ENCODE assay signal across 8 mouse cellular contexts in genomic region chr2:153225595-153225953, GRCm38 (mm10). TPM values are rescaled to one million over a fixed set of nuclear protein-coding genes. Genes with fewer than 3 reads are reported as not detected.
DNase-seq lines count a peak whose midpoint lies in the region; ATAC-seq and TF ChIP-seq lines count a peak whose summit lies in the region.

No protein-coding gene starts in this region.

- no peak for TF ChIP-seq EP300 in ES-Bruce4 (IDR thresholded peaks at IDR 0.05; ENCODE audit: insufficient read depth, low read depth, low read length)

- peaks cover 26% of the 10 kb centered on the region for H3K4me1 ChIP-seq in heart, embryonic 10.5 days
- no peaks in the 10 kb centered on the region for H3K4me1 ChIP-seq in ES-Bruce4 (ENCODE audit: control insufficient read depth, insufficient read depth, low read length)
- H3K4me1 ChIP-seq in forebrain, postnatal 0 days (ENCODE audit: insufficient read depth): peaks cover 4% of the 10 kb centered on the region; the same call in 1 of the 2 replicates

- peak overlapping the region; percentile 16; the same call in 1 of the 2 replicates for H3K27ac ChIP-seq in heart, embryonic 10.5 days
- no peak overlapping the region for H3K27ac ChIP-seq in ES-Bruce4 (ENCODE audit: insufficient read depth, low read length)
- peak overlapping the region; percentile 87 for H3K27ac ChIP-seq in forebrain, postnatal 0 days (ENCODE audit: low read depth, low read length)

- peak overlapping the region; percentile 74 for H3K4me2 ChIP-seq in forebrain, postnatal 0 days (ENCODE audit: low read depth)

- peak; percentile 54 for ATAC-seq in forebrain, postnatal 0 days
- ATAC-seq in megakaryocyte, adult 5-6 weeks (ENCODE audit: poor library complexity, severe bottlenecking): peak; percentile 13; the same call in 1 of the 2 replicates

- WGBS in heart, embryonic 10.5 days: 11% methylated on average over 3 of the region's 3 CpGs
- WGBS in forebrain, postnatal 0 days: 5% methylated on average over 3 of the region's 3 CpGs

- peak overlapping the region; percentile 82 for H3K9ac ChIP-seq in ES-Bruce4 (ENCODE audit: low read depth, poor library complexity, severe bottlenecking)
- H3K9ac ChIP-seq in forebrain, postnatal 0 days: peak overlapping the region; percentile 84

- no peak for TF ChIP-seq CTCF in ES-Bruce4 (IDR thresholded peaks at IDR 0.05; ENCODE audit: low read depth, low read length)
- TF ChIP-seq CTCF in forebrain, postnatal 0 days (IDR thresholded peaks at IDR 0.05; ENCODE audit: low read depth): no peak

- H3K36me3 ChIP-seq in heart, embryonic 10.5 days: peaks cover 31% of the 10 kb centered on the region
- H3K36me3 ChIP-seq in ES-Bruce4 (ENCODE audit: control insufficient read depth, insufficient read depth, low read length, poor library complexity, severe bottlenecking): peaks cover 4% of the 10 kb centered on the region; the same call in 1 of the 2 replicates
- peaks cover 27% of the 10 kb centered on the region for H3K36me3 ChIP-seq in forebrain, postnatal 0 days (ENCODE audit: insufficient read depth)

- H3K27me3 ChIP-seq in heart, embryonic 10.5 days (ENCODE audit: insufficient read depth, poor library complexity, severe bottlenecking): no peaks in the 10 kb centered on the region
- no peaks in the 10 kb centered on the region for H3K27me3 ChIP-seq in ES-Bruce4 (ENCODE audit: control insufficient read depth, insufficient read depth, low read length, poor library complexity, severe bottlenecking)
- H3K27me3 ChIP-seq in forebrain, postnatal 0 days (ENCODE audit: insufficient read depth, low read length): no peaks in the 10 kb centered on the region

- H3K9me3 ChIP-seq in heart, embryonic 10.5 days: no peaks in the 10 kb centered on the region
- no peaks in the 10 kb centered on the region for H3K9me3 ChIP-seq in ES-Bruce4 (replicated peaks; ENCODE audit: control insufficient read depth, insufficient read depth, low read length, poor library complexity, severe bottlenecking)
- no peaks in the 10 kb centered on the region for H3K9me3 ChIP-seq in forebrain, postnatal 0 days (ENCODE audit: low read length)

- peak overlapping the region; percentile 69 for H3K4me3 ChIP-seq in heart, embryonic 10.5 days
- H3K4me3 ChIP-seq in ES-Bruce4 (ENCODE audit: low read depth, low read length): peak overlapping the region; percentile 91; the same call in 1 of the 2 replicates
- peak overlapping the region; percentile 59 for H3K4me3 ChIP-seq in forebrain, postnatal 0 days (ENCODE audit: low read depth, low read length)

- no peak for DNase-seq in heart, embryonic 10.5 days (ENCODE audit: low spot score)
- no peak for DNase-seq in heart, postnatal 4 days
- no peak for DNase-seq in forebrain, postnatal 0 days
- DNase-seq in thymus, postnatal 14 days: no peak
- DNase-seq in adrenal gland, postnatal 4 days (ENCODE audit: low spot score in 2 of 2): no peak
- no peak for DNase-seq in T-cell, adult 2 months (ENCODE audit: low spot score)

- TF ChIP-seq POLR2A in ES-Bruce4 (IDR thresholded peaks at IDR 0.05; ENCODE audit: insufficient read depth, low read length): no peak

RNA-seq across cellular contexts. Expression of gene Tspyl3, which starts 0.3 kb away (rescaled TPM):
- 7.7 and 8.8 TPM in 2 replicates for polyA plus RNA-seq in heart, embryonic 10.5 days (2016; fragmentation: Nextera tagmentation; extraction: Ambion mirVana)
- total RNA-seq in heart, postnatal 4 days (2021): 1 to 10 TPM; 2.7 to 3.0 TPM
- polyA plus RNA-seq in ES-Bruce4 (2011; ENCODE audit: insufficient read depth, insufficient read length, low read depth, missing spikeins): 3.5 and 3.9 TPM in 2 replicates
- total RNA-seq in forebrain, postnatal 0 days (2014; rRNA removed): 23.6 and 28.8 TPM in 2 replicates
- polyA plus RNA-seq in forebrain, postnatal 0 days (2015; fragmentation: Nextera tagmentation; extraction: Ambion mirVana): 44.3 and 52.2 TPM in 2 replicates
- 5.6 and 6.2 TPM in 2 replicates for total RNA-seq in megakaryocyte, adult 5-6 weeks (2015)
- 4.0 and 6.5 TPM in 2 replicates for total RNA-seq in megakaryocyte, adult 5-6 weeks (2017)
- total RNA-seq in adrenal gland, postnatal 4 days (2021): 1 to 10 TPM; 8.6 to 8.8 TPM

RNA-seq across cellular contexts. Expression of gene Plagl2, which starts 15.7 kb away (rescaled TPM):
- polyA plus RNA-seq in heart, embryonic 10.5 days (2016; fragmentation: Nextera tagmentation; extraction: Ambion mirVana): 22.4 and 22.8 TPM in 2 replicates
- 1 to 10 TPM; 8.4 to 9.7 TPM for total RNA-seq in heart, postnatal 4 days (2021)
- 13.2 and 13.8 TPM in 2 replicates for polyA plus RNA-seq in ES-Bruce4 (2011; ENCODE audit: insufficient read depth, insufficient read length, low read depth, missing spikeins)
- total RNA-seq in forebrain, postnatal 0 days (2014; rRNA removed): 3.7 and 5.1 TPM in 2 replicates
- polyA plus RNA-seq in forebrain, postnatal 0 days (2015; fragmentation: Nextera tagmentation; extraction: Ambion mirVana): 2.1 and 2.5 TPM in 2 replicates
- total RNA-seq in megakaryocyte, adult 5-6 weeks (2015): 40.6 and 43.8 TPM in 2 replicates
- total RNA-seq in megakaryocyte, adult 5-6 weeks (2017): 5.7 and 9.1 TPM in 2 replicates
- 10 to 100 TPM; 19.1 to 20.3 TPM for total RNA-seq in adrenal gland, postnatal 4 days (2021)

RNA-seq across cellular contexts. Expression of gene Pofut1, which starts 15.8 kb away (rescaled TPM):
- polyA plus RNA-seq in heart, embryonic 10.5 days (2016; fragmentation: Nextera tagmentation; extraction: Ambion mirVana): 4.4 and 6.1 TPM in 2 replicates
- total RNA-seq in heart, postnatal 4 days (2021): 10 to 100 TPM; 21.8 to 25.0 TPM
- 22.0 and 25.6 TPM in 2 replicates for polyA plus RNA-seq in ES-Bruce4 (2011; ENCODE audit: insufficient read depth, insufficient read length, low read depth, missing spikeins)
- 16.0 and 22.9 TPM in 2 replicates for total RNA-seq in forebrain, postnatal 0 days (2014; rRNA removed)
- 1.5 and 3.4 TPM in 2 replicates for polyA plus RNA-seq in forebrain, postnatal 0 days (2015; fragmentation: Nextera tagmentation; extraction: Ambion mirVana)
- total RNA-seq in megakaryocyte, adult 5-6 weeks (2015): 6.2 and 8.1 TPM in 2 replicates
- total RNA-seq in megakaryocyte, adult 5-6 weeks (2017): 12.2 and 12.8 TPM in 2 replicates
- total RNA-seq in adrenal gland, postnatal 4 days (2021): 10 to 100 TPM; 47.3 to 48.8 TPM
